Mouse (Mus musculus) activated CD4-positive, CD25-positive, alpha-beta regulatory T cell (primary cell): Measurements from ENCODE around the gene Tial1. TPM values are rescaled to one million over a fixed set of nuclear protein-coding genes. Genes with fewer than 3 reads are reported as not detected.

Experiments used
- polyA plus RNA-seq, 2 experiments: library from polyadenylated mRNA; unstranded; fragments of 100-300 nt; shearing (Covaris generic); gene quantifications; one replicate each; pipeline ENCODE4 v1.2.1; 2017

Tial1 gene
- 10 to 100 TPM; 44.8 to 46.5 TPM for polyA plus RNA-seq

DNA sequence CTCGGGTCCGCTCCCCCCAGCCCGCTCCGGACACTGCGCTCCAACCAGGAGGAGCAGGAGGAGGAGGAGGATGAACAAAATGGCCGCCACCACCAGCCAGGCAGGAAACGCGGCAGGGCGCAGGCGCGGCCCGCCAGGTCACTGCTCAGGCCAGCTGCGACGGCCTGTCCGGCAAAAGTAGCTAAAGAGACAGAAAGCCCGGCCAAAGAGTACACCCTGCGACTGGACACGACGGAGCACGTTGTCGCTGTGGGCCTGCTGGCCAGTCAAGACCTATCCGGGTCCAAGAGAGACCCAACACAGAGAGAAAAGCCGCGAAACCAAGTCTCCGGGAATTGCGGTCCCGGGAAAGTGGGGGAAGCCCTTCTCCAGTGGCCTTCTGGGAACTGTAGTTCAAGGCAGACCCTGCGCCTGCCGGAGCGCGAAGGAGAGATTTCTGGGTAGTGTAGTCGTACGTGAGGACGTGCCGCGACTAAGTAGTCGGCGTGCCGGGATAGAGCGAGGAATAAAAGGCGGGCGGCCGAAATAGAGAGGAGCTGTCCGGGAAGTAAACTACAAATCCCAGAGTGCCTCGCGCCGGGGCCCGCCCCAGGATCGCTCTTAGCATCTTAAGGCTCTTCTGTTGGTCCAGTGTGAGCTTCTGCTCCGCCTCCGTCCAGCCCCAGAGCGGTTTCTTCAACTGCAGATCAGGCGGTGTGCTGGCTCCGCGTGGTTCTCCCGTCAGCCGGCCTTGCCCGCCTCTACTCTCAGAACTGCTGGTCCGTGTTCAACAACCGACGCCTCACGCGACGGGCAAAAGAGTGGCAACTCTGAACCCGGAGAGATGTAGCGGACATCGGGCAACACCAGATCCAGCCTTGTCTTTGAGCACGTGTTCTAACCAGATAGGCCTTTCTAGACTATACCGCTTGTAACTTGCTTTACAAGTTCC lies at the start of gene Tial1:
Gene Tial1, minus strand, starts transcription at position 433 of the 931 bp plus-strand sequence.

DNA sequence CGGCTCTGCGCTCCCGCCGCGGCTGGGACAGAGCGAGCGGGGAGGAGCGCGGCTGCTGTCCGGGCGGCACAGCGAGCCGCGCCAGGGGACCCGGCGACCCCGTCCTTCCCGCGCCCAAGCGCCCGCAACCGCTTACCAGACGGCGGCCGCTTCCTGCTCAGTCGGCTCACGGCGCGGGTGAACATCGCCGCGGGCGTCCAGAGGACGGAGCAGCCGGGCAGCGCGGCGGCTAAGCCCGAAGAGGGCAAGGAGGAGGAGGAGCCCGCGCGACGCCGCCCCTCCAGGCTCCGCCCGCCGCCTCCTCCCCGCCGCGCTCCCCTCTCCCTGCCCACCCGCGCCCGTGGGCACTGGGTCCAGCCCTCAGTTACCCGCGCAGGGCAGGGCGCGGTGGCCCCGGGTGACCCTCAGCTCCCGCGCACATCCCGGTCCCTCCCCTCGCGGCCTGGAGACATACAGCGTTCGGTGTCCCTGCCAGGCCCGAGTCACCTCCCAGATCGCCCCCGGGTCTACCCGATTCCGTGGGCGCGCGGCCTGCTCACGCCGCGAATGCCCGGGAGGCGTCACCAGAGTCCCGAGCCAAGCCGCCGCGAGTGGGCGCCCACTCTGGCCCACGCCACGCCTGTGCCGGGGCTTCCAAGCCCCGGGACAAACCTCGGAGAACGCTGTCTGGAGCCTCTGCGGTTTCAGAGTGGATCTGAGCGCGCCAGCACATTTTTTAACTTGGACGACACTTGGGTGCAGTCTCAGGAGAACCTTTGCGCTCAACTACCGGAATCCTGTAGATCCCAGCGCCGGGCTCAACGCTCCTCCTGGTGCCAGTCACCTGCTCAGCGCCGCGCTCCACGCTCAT lies 43.4 kb downstream of the Tial1 start, which contains the start of gene Rgs10:
Gene Rgs10, minus strand, starts transcription at position 829 of the 850 bp plus-strand sequence.

Other genes starting within 250 kb of the Tial1 start
- gene Armc5, start 224.4 kb downstream of the Tial1 start, polyA plus RNA-seq, result 10 to 100 TPM; 16.1 to 23.5 TPM
- gene 9130023H24Rik, start 223.7 kb downstream of the Tial1 start, polyA plus RNA-seq, result 1 to 10 TPM; 1.4 to 2.4 TPM
- under 1 TPM; 0.45 to 0.53 TPM for gene Tgfb1i1, start 214.9 kb downstream of the Tial1 start, polyA plus RNA-seq
- gene Slc5a2, start 196.1 kb downstream of the Tial1 start, polyA plus RNA-seq, result under 1 TPM in 1 of 2 experiments, not detected in 1; 0.24 TPM
- 10 to 100 TPM; 15.9 to 18.8 TPM for gene BC017158, start 163.5 kb downstream of the Tial1 start, polyA plus RNA-seq
- 100 to 1,000 TPM; 284 to 360 TPM for gene Rgs10, start 43.0 kb downstream of the Tial1 start, polyA plus RNA-seq
- 1 to 10 TPM; 4.0 to 6.7 TPM for gene Bag3, start 61.9 kb upstream of the Tial1 start, polyA plus RNA-seq
- 10 to 100 TPM; 31.4 to 37.4 TPM for gene Inpp5f, start 149.6 kb upstream of the Tial1 start, polyA plus RNA-seq